Mouse (Mus musculus): ENCODE measurements around the gene Sla2. TPM values are rescaled to one million over a fixed set of nuclear protein-coding genes. Genes with fewer than 3 reads are reported as not detected.
"Not testable (repeated sequence)": the region's sequence is repeated elsewhere in the genome, so short reads cannot be mapped to it uniquely, and the experiment has no call there.

The Sla2 gene
- polyA plus RNA-seq, 1 experiment from 2014 or later: 0.44 TPM

- peak overlapping the region; percentile 85 for H3K4me2 ChIP-seq (ENCODE audit: low read depth)
- H3K27me3 ChIP-seq (ENCODE audit: control insufficient read depth, insufficient read depth, low read length): no peaks in the 10 kb centered on the region
- 3% methylated on average over 20 of the region's 20 CpGs for WGBS
- no peaks in the 10 kb centered on the region for H3K36me3 ChIP-seq (ENCODE audit: control insufficient read depth, insufficient read depth, low read length)
- H3K27ac ChIP-seq (ENCODE audit: low read depth, low read length): 0 out of 2 replicates have a peak overlapping the region, but pooled peaks have one; percentile 44
- ATAC-seq (ENCODE audit: insufficient read depth, low FRiP score, low TSS enrichment): no peak
- DNase-seq (ENCODE audit: low spot score): peak; percentile 47
- H3K9me3 ChIP-seq (ENCODE audit: control insufficient read depth, low read length): no peaks in the 10 kb centered on the region
- H3K9ac ChIP-seq (ENCODE audit: low read length): peak overlapping the region; percentile 92
- H3K4me3 ChIP-seq (ENCODE audit: low read depth, low read length): peak overlapping the region; percentile 77
- H3K4me1 ChIP-seq (ENCODE audit: control insufficient read depth, insufficient read depth, low read length): peaks cover 31% of the 10 kb centered on the region
Observed at GRCm38 (mm10) chr2:156841841-156842706, 44.9 kb downstream of the Sla2 start.

- H3K4me3 ChIP-seq (ENCODE audit: low read depth, low read length): peak overlapping the region; percentile 77
- peak overlapping the region; percentile 85 for H3K4me2 ChIP-seq (ENCODE audit: low read depth)
- under 1% methylated on average over 40 of the region's 42 CpGs for WGBS
- DNase-seq (ENCODE audit: low spot score) (peak; percentile 77), ATAC-seq (ENCODE audit: insufficient read depth, low FRiP score, low TSS enrichment) (peak; percentile 28; the same call in 1 of the 2 replicates)
- no peaks in the 10 kb centered on the region for H3K27me3 ChIP-seq (ENCODE audit: control insufficient read depth, insufficient read depth, low read length)
- H3K4me1 ChIP-seq (ENCODE audit: control insufficient read depth, insufficient read depth, low read length): peaks cover 31% of the 10 kb centered on the region
- H3K36me3 ChIP-seq (ENCODE audit: control insufficient read depth, insufficient read depth, low read length): no peaks in the 10 kb centered on the region
- peak overlapping the region; percentile 91 for H3K27ac ChIP-seq (ENCODE audit: low read depth, low read length)
- H3K9me3 ChIP-seq (ENCODE audit: control insufficient read depth, low read length): no peaks in the 10 kb centered on the region
- peak overlapping the region; percentile 92 for H3K9ac ChIP-seq (ENCODE audit: low read length)
Observed at GRCm38 (mm10) chr2:156841028-156841840, 45.8 kb downstream of the Sla2 start.

GRCm38 (mm10) chr2:156840301-156841027, 46.5 kb downstream of the Sla2 start:
- under 1% methylated on average over 75 of the region's 79 CpGs for WGBS
- DNase-seq (ENCODE audit: low spot score) (peak; percentile 71), ATAC-seq (ENCODE audit: insufficient read depth, low FRiP score, low TSS enrichment) (peak; percentile 39)
- Histone ChIP-seq H3K27me3 (ENCODE audit: control insufficient read depth, insufficient read depth, low read length) (no peaks in the 10 kb centered on the region), H3K4me2 (ENCODE audit: low read depth) (peak overlapping the region; percentile 85), H3K36me3 (ENCODE audit: control insufficient read depth, insufficient read depth, low read length) (no peaks in the 10 kb centered on the region), H3K27ac (ENCODE audit: low read depth, low read length) (peak overlapping the region; percentile 91), H3K9ac (ENCODE audit: low read length) (peak overlapping the region; percentile 92), H3K4me1 (ENCODE audit: control insufficient read depth, insufficient read depth, low read length) (peaks cover 30% of the 10 kb centered on the region), H3K9me3 (ENCODE audit: control insufficient read depth, low read length) (no peaks in the 10 kb centered on the region), H3K4me3 (ENCODE audit: low read depth, low read length) (peak overlapping the region; percentile 77)

- peak within 1 kb of the TSS; percentile 91 for H3K27ac ChIP-seq (ENCODE audit: low read depth, low read length)
- H3K4me2 ChIP-seq (ENCODE audit: low read depth): peak within 1 kb of the TSS; percentile 85
- H3K9me3 ChIP-seq (ENCODE audit: control insufficient read depth, low read length): no peaks in the 10 kb centered on the region
- DNase-seq (ENCODE audit: low spot score): peak; percentile 97
- peak within 1 kb of the TSS; percentile 77 for H3K4me3 ChIP-seq (ENCODE audit: low read depth, low read length)
- H3K36me3 ChIP-seq (ENCODE audit: control insufficient read depth, insufficient read depth, low read length): peaks cover 3% of the 10 kb centered on the region; the same call in 1 of the 2 replicates
- peaks cover 21% of the 10 kb centered on the region for H3K4me1 ChIP-seq (ENCODE audit: control insufficient read depth, insufficient read depth, low read length)
- H3K9ac ChIP-seq (ENCODE audit: low read length): peak within 1 kb of the TSS; percentile 92
- under 1% methylated on average over 61 of the region's 61 CpGs for WGBS
- ATAC-seq (ENCODE audit: insufficient read depth, low FRiP score, low TSS enrichment): peak; percentile 76
- H3K27me3 ChIP-seq (ENCODE audit: control insufficient read depth, insufficient read depth, low read length): no peaks in the 10 kb centered on the region
Observed at GRCm38 (mm10) chr2:156839319-156840191, 47.4 kb downstream of the Sla2 start, which contains the start of gene Tgif2. Gene Tgif2 (plus strand): TSS chr2:156840007.

- DNase-seq (ENCODE audit: low spot score) (no peak), ATAC-seq (ENCODE audit: insufficient read depth, low FRiP score, low TSS enrichment) (no peak)
- WGBS: 66% methylated on average over 6 of the region's 6 CpGs
- H3K36me3 ChIP-seq (ENCODE audit: control insufficient read depth, insufficient read depth, low read length): peaks cover 6% of the 10 kb centered on the region
- peak overlapping the region; percentile 85 for H3K4me2 ChIP-seq (ENCODE audit: low read depth)
- no peaks in the 10 kb centered on the region for H3K27me3 ChIP-seq (ENCODE audit: control insufficient read depth, insufficient read depth, low read length)
- no peak overlapping the region for H3K27ac ChIP-seq (ENCODE audit: low read depth, low read length)
- no peak overlapping the region for H3K9ac ChIP-seq (ENCODE audit: low read length)
- H3K4me3 ChIP-seq (ENCODE audit: low read depth, low read length): peak overlapping the region; percentile 77; the same call in 1 of the 2 replicates
- H3K4me1 ChIP-seq (ENCODE audit: control insufficient read depth, insufficient read depth, low read length): peaks cover 20% of the 10 kb centered on the region
- no peaks in the 10 kb centered on the region for H3K9me3 ChIP-seq (ENCODE audit: control insufficient read depth, low read length)
Observed at GRCm38 (mm10) chr2:156838839-156839238, 48.2 kb downstream of the Sla2 start.

- Histone ChIP-seq H3K4me2 (ENCODE audit: low read depth) (no peak overlapping the region), H3K36me3 (ENCODE audit: control insufficient read depth, insufficient read depth, low read length) (peaks cover 21% of the 10 kb centered on the region), H3K4me3 (ENCODE audit: low read depth, low read length) (no peak overlapping the region), H3K27ac (ENCODE audit: low read depth, low read length) (no peak overlapping the region), H3K9ac (ENCODE audit: low read length) (no peak overlapping the region), H3K9me3 (ENCODE audit: control insufficient read depth, low read length) (peaks cover 3% of the 10 kb centered on the region; the same call in 1 of the 2 replicates), H3K27me3 (ENCODE audit: control insufficient read depth, insufficient read depth, low read length) (no peaks in the 10 kb centered on the region), H3K4me1 (ENCODE audit: control insufficient read depth, insufficient read depth, low read length) (peaks cover 3% of the 10 kb centered on the region; the same call in 1 of the 2 replicates)
- 96% methylated on average over 11 of the region's 11 CpGs for WGBS
- no peak for ATAC-seq (ENCODE audit: insufficient read depth, low FRiP score, low TSS enrichment)
- DNase-seq (ENCODE audit: low spot score): no peak
Observed at GRCm38 (mm10) chr2:156834336-156834735, 52.7 kb downstream of the Sla2 start.

- DNase-seq (ENCODE audit: low spot score); H3K4me2 ChIP-seq (ENCODE audit: low read depth); H3K9me3 ChIP-seq (ENCODE audit: control insufficient read depth, low read length); H3K36me3 ChIP-seq (ENCODE audit: control insufficient read depth, insufficient read depth, low read length); H3K9ac ChIP-seq (ENCODE audit: low read length); ATAC-seq (ENCODE audit: insufficient read depth, low FRiP score, low TSS enrichment); H3K4me3 ChIP-seq (ENCODE audit: low read depth, low read length); H3K27ac ChIP-seq (ENCODE audit: low read depth, low read length); H3K27me3 ChIP-seq (ENCODE audit: control insufficient read depth, insufficient read depth, low read length); H3K4me1 ChIP-seq (ENCODE audit: control insufficient read depth, insufficient read depth, low read length): not testable (repeated sequence)
- WGBS: 95% methylated on average over 6 of the region's 6 CpGs
Observed at GRCm38 (mm10) chr2:156825128-156825527, 61.9 kb downstream of the Sla2 start.
